Mouse (Mus musculus) testis, postnatal 14 days (tissue): ENCODE data around the gene H2afy2.

Experiments
- DNase-seq: peaks from one replicate; pipeline ENCODE4 v3.0.0; 2021; ENCODE audit warnings: low spot score

H2afy2 gene

GRCm38 (mm10) chr10:61783621-61784251 lies at the start of gene H2afy2:
Gene H2afy2 (minus strand): TSS chr10:61784147.
- DNase-seq = peak; percentile 43

- peak; percentile 49 for DNase-seq
Measured at GRCm38 (mm10) chr10:61832713-61833112, 48.8 kb upstream of the H2afy2 start.

GRCm38 (mm10) chr10:61831741-61832140 lies 47.8 kb upstream of the H2afy2 start:
- no peak for DNase-seq

DNA sequence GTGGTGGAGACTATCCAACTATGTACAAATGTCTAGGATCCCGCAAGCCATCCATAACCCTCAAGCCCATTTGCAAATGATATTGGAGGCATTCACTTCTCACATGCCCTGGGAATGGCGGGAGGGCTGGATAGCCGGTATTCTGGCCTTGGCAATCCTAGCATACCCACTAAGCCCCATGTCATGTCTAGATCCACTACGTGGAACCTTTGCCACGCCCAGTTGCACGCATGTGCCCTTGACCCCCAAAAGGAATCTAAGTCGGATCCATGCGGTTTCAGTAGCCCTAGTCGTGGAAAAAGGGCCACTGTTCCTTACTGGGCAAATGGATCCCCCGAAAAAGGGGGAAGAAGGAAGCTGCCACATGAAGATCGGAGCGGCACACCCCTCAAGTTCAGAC lies 47.3 kb upstream of the H2afy2 start:
- DNase-seq = no peak

DNA sequence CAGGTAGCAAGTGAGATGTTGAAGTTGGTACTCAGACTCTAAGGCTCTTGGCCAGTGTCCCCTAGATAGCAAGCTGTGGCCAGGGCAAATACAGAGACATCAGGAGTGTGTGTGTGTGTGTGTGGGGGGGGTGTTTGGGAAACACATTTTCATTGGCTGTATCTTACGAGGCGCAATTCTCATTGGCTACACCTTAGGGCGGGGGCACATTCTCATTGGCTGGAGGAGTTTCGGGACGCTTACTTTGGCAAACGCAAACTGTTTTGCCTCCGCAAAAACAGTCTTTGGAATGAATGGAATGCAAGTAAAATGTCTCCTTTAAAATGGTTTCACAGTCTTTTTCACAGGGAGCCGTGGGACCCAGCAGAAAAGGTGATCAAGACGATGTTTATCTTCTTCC lies 46.9 kb upstream of the H2afy2 start:
- DNase-seq = no peak

- DNase-seq = no peak
Measured at GRCm38 (mm10) chr10:61829046-61829445, 45.1 kb upstream of the H2afy2 start.

GRCm38 (mm10) chr10:61827950-61828936 lies 44.3 kb upstream of the H2afy2 start:
- DNase-seq = no peak

DNA sequence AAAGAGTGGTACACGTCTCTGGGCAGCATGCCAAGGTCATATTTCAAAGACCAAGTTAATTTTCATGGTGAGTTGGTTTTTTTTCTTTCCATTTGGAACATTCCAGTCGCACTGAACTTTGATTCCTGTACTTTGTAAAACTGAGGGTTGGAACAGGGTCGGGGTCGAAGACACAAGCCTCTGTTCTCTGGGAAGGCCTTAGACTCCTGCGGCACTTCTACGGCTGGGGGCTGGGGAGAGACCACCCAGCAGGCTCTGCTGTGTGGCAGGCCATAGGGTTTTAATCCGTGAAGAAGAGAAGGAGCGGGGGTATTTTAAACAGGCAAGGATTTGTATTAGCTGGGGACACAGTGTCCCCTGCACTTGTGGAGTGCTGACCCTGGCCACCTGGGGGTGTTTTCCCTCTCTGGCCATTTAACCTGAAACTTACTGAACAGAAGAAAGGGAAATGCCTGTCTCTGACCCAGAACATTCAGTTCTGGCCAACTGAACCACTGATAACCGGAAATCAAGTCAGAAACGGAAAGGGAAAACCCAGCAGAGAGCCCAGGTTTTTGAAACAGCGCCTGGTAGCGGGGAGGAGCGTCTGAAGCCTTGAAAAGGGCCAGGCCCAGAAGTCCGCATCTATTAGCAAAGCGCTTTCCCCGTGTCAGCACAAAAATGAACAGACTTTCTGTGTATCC lies 42.9 kb upstream of the H2afy2 start:
- DNase-seq = peak; percentile 60

GRCm38 (mm10) chr10:61825979-61826752 lies 42.2 kb upstream of the H2afy2 start:
- no peak for DNase-seq

DNA sequence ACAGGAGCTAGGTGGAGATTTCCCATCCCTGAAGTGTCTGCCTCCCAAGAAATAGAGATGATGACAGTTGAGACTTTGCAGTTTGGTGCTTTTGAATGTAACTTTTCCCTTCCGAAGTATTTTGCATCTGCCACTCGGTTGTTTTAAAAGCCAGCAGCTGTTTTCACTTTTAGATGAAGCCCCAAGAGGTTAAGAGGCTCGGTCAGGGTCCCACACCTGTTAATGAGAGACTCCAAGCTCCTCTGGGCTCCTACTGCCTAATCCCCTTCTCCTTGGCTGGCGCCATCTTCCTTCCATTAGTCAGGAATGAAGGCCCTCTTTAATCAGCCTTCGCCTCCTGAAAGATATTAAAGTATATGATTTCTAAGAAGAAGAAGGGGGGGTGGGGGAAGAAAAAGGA lies 41.6 kb upstream of the H2afy2 start:
- DNase-seq = no peak

- DNase-seq = no peak
Measured at GRCm38 (mm10) chr10:61823731-61824115, 39.8 kb upstream of the H2afy2 start.

DNA sequence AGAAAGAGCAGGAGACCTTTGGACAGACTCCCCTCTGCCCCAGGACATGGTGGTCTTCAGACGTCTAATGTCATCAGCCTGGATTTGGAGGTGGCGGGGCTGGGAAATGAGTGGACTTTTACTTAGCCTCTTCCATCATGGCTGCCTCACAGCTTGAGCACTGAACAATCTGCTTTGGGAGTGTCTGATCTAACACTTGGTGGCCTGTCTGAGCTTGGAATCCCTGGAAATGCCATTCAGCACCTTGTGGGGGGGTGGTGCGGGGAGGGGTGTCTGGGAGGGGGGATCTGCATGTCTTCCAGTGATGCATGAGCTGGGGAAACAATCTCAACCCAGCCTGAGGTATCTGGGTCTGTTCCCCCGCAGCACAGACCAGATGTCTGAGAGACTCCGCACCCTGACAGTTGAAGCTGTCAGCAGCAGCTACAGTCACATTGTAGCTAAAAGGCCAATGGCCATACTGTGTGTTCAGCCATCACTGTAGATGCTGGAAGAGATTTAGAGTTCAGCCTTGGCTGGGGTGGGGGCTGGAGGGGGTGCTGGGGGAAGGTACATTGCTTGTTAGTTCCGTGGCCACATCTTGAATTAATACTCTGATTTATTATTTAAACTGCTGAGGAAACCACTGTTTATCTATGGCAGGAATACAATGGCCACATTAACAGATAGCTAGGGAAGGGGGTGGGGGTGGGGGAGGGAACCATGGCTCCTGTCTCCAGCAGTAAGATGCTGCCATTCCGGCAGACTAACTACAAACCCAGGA lies 39.2 kb upstream of the H2afy2 start:
- DNase-seq = no peak

DNA sequence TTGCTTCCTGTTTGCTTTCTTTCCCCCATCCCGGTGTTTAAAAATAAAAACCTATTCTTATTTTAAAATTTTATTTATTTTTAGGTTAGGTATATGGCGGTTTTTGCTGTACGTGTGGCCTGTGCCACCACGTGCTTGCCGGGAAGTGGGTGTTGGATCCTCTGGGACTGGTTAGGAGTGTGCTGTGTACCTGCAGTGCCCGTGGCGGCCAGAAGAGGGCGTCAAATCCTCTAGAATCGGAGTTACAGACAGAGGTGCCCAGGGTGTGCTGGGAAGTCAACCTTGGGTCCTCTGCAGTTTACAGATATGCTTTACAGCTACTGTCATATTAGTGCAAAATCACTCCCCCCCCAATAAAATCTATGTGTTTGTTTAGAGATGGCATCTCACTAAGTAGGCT lies 36.1 kb upstream of the H2afy2 start:
- no peak for DNase-seq

DNA sequence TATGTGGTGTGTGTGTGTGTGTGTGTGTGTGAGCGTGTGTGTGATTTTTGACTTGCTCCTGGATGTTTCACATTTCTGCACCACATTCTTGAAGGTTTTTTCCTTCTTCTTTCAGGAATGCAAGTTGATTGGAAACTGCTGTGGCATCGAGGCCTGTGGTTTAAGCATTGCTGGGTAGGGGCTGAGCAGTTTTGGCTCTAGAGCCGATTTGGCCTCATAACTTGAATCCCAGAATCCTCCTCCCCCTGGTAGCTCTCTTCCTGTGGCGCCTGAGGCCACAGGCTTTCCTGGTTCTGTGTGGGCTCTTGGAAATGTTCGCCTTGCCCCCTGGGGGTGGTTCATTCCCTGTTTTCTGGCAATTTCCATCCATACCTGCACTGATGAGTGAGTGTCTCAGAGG lies 28.0 kb upstream of the H2afy2 start:
- no peak for DNase-seq

DNA sequence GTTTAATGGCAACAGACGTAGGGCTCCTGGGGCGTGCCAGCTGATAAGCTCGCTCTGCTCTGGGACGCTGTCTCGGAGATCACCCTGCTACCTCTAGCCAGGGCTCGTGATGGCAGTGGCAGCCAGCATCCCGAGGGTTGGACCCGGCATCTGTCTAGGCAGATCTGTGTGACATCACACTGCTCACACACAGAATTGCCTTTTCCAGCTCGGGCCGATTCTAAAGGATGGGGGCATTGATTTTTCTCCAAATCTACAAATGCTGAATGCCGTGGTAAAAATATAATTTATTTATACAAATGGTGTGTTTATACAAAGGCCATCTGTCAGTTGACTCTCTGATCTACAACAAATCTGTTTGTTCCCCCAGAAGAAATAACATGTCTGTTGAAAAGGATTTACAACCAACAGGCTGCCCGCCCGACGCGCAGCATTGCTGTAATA lies 14.2 kb upstream of the H2afy2 start:
- DNase-seq = no peak

GRCm38 (mm10) chr10:61795458-61795857 lies 11.5 kb upstream of the H2afy2 start:
- no peak for DNase-seq

- no peak for DNase-seq
Measured at GRCm38 (mm10) chr10:61794971-61795370, 11.0 kb upstream of the H2afy2 start.

GRCm38 (mm10) chr10:61793015-61793414 lies 9.1 kb upstream of the H2afy2 start:
- DNase-seq = no peak

DNA sequence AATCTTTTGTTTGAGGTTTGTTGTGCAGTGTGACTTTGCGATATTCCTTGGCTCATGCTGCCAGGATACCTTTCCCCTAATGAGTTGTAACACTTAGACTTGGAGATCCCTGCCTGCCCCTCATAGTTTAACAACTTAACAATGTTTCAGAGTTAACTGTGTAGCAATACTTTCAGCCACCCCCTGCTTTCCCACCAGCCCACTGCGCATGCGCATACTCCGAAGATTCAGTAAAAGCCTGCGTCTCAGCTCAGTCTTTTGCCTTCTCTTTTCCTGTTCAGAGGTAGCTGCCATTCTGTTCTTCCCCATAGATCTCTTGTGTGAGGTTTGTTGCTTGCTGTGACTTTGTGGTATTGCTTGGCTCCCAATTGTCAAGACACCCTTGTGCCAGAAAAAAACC lies 4.6 kb upstream of the H2afy2 start:
- DNase-seq = peak; percentile 80

DNA sequence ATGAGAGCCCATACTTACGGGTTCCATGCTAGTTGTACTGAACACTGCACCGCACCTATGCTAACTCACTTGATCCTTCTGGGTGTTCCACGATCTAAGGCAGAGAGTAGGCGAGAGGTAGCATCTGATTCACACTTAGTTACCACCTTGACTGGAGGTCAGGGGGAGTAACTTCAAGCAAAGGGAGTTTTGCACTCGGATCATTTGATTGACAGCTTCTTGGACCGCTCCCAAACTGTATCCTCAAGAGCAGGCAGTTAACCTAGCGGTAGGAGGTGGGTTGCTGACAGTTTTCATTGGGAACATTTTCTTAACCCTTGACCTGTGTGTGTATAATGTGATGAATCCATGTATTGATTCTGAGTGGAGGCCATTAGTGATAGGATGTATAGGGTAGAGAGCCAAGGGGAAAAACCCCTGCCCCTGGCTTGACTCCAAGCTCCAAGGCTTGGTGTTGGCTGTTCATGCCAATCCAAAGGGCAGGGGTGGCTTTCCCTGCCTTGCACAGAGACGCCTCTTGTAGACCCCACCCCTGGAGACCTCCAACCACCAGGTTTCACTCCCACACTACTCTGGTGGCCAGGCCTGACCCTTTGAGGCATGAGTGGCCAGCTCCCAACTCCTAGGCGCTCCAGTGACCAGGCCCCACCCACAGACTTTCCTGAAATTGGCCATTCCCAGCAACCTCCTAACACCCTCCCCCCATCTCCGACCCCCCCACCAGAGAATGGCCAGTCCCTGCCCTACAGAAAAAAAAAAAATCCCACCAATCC lies 3.8 kb upstream of the H2afy2 start:
- no peak for DNase-seq
